Mouse (Mus musculus) C2C12 (cell line): Measurements from ENCODE around the gene Ccm2l.

Experiments
- CTCF ChIP-seq: IDR thresholded peaks from one replicate; pipeline ENCODE4 v1.5.1; 2011; ENCODE audit not compliant: control insufficient read depth, insufficient read depth, insufficient read length
- MYOD1 ChIP-seq: IDR thresholded peaks from one replicate; pipeline ENCODE4 v1.6.1; 2011; ENCODE audit warnings: low read depth; ENCODE audit not compliant: control insufficient read depth, insufficient read length
- USF1 ChIP-seq: IDR thresholded peaks from one replicate; pipeline ENCODE4 v1.6.1; 2011; ENCODE audit warnings: low read depth, mild to moderate bottlenecking, control low read depth, moderate library complexity

DNA sequence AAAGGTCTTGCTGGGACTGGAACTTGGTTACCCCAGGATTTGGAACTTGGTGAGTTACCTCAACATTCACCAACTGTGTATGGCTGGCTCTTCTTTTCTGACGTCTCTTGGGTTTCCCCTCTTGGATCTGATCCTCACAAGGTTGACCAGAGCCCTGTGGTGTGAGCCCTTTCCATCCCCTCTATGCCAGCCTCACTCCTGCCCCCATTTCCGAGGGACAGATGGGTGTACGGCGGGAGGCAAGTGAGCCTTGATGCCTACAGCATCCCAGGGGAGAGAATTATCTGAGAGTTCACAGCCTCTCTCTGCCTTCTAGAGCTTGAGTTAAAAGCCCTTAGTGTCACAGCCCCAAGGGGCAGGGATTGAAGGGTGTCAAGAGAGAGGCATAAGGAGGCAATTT lies 38.3 kb upstream of the Ccm2l start:
- no peak for TF ChIP-seq USF1
- no peak for TF ChIP-seq CTCF
- no peak for TF ChIP-seq MYOD1
